In genomic region chr4:47704607-47705006, GRCm38 (mm10) we compare ENCODE assay signal across 15 mouse cellular contexts.
"Had no signal": no experiment of that assay in that cellular context is flagged by ENCODE, and none has a peak within 500 bp of the region (broad histone marks: within the 10 kb centered on the region; RNA-seq: fewer than 3 reads in every experiment).

No protein-coding gene starts in this region.

- DNase-seq: kidney, adult 8-10 months; kidney, postnatal 10 days; kidney, postnatal 4 days; left cerebral cortex, postnatal 4 days; lung, adult 18-20 months; right cerebral cortex, postnatal 25 days; thymus, postnatal 36 days had no signal

- H3K27ac ChIP-seq: layer of hippocampus, adult 2 months; limb, embryonic 13.5 days; liver, embryonic 14.5 days; midbrain, embryonic 12.5 days; neural tube, embryonic 13.5 days; stomach, embryonic 15.5 days had no signal

- H3K27me3 ChIP-seq: limb, embryonic 13.5 days; megakaryocyte, embryonic 14.5 days; midbrain, embryonic 12.5 days; neural tube, embryonic 13.5 days; stomach, embryonic 15.5 days had no signal

- H3K4me2 ChIP-seq: limb, embryonic 13.5 days; midbrain, embryonic 12.5 days; neural tube, embryonic 13.5 days; stomach, embryonic 15.5 days had no signal

- H3K9me3 ChIP-seq: limb, embryonic 13.5 days; megakaryocyte, embryonic 14.5 days; midbrain, embryonic 12.5 days; neural tube, embryonic 13.5 days; stomach, embryonic 15.5 days had no signal

- ATAC-seq: intestine, embryonic 16.5 days had no signal

- H3K4me1 ChIP-seq: limb, embryonic 13.5 days; megakaryocyte, embryonic 14.5 days; midbrain, embryonic 12.5 days; neural tube, embryonic 13.5 days; stomach, embryonic 15.5 days had no signal

- H3K36me3 ChIP-seq: limb, embryonic 13.5 days; midbrain, embryonic 12.5 days; neural tube, embryonic 13.5 days; stomach, embryonic 15.5 days had no signal

- H3K4me3 ChIP-seq: layer of hippocampus, adult 2 months; limb, embryonic 13.5 days; megakaryocyte, embryonic 14.5 days; midbrain, embryonic 12.5 days; neural tube, embryonic 13.5 days; stomach, embryonic 15.5 days had no signal

- H3K9ac ChIP-seq: limb, embryonic 13.5 days; liver, embryonic 14.5 days; midbrain, embryonic 12.5 days; neural tube, embryonic 13.5 days; stomach, embryonic 15.5 days had no signal
